Mouse (Mus musculus) kidney, postnatal 25 days (tissue): ENCODE measurements around the gene 1700014D04Rik.
"Not testable (repeated sequence)": the region's sequence is repeated elsewhere in the genome, so short reads cannot be mapped to it uniquely, and the experiment has no call there.

ENCODE experiments used
- DNase-seq, 2 experiments: peaks; one replicate each; pipeline ENCODE4 v3.0.0; 2021; ENCODE audit warnings: mixed read lengths in 2 of 2

Gene 1700014D04Rik

GRCm38 (mm10) chr13:59746711-59747110, at the start of gene 1700014D04Rik:
Gene 1700014D04Rik (minus strand): TSS chr13:59746752.
- DNase-seq, result peak; percentile 41 to 62

- DNase-seq, result no peak
Observed at GRCm38 (mm10) chr13:59795807-59796465, 49.4 kb upstream of the 1700014D04Rik start.

GRCm38 (mm10) chr13:59794786-59795185, 48.2 kb upstream of the 1700014D04Rik start:
- DNase-seq, result no peak

GRCm38 (mm10) chr13:59782145-59782544, 35.6 kb upstream of the 1700014D04Rik start, which contains the start of gene Gm49354:
Gene Gm49354 (minus strand): TSS chr13:59782245.
- no peak for DNase-seq

GRCm38 (mm10) chr13:59779744-59780264, 33.3 kb upstream of the 1700014D04Rik start:
- DNase-seq, result not testable (repeated sequence)

- peak in 1 of 2 experiments; percentile 25 for DNase-seq
Observed at GRCm38 (mm10) chr13:59779213-59779612, 32.7 kb upstream of the 1700014D04Rik start.

- no peak for DNase-seq
Observed at GRCm38 (mm10) chr13:59775168-59775567, 28.6 kb upstream of the 1700014D04Rik start.

- DNase-seq, result peak; percentile 85 to 88
Observed at GRCm38 (mm10) chr13:59771257-59771656, 24.7 kb upstream of the 1700014D04Rik start.

GRCm38 (mm10) chr13:59770847-59771246, 24.3 kb upstream of the 1700014D04Rik start:
- DNase-seq, result peak in 1 of 2 experiments; percentile 43

GRCm38 (mm10) chr13:59770164-59770562, 23.6 kb upstream of the 1700014D04Rik start:
- DNase-seq, result peak; percentile 81 to 92

- peak; percentile 98 to 99 for DNase-seq
Observed at GRCm38 (mm10) chr13:59769296-59770163, 23.0 kb upstream of the 1700014D04Rik start, which contains the start of gene Isca1. Gene Isca1 (minus strand): TSS chr13:59769810.

GRCm38 (mm10) chr13:59768531-59768930, 22.0 kb upstream of the 1700014D04Rik start:
- DNase-seq, result no peak

- peak; percentile 71 to 76 for DNase-seq
Observed at GRCm38 (mm10) chr13:59766786-59767515, 20.4 kb upstream of the 1700014D04Rik start.

GRCm38 (mm10) chr13:59762791-59763190, 16.2 kb upstream of the 1700014D04Rik start:
- no peak for DNase-seq

- no peak for DNase-seq
Observed at GRCm38 (mm10) chr13:59756906-59757305, 10.4 kb upstream of the 1700014D04Rik start.

- DNase-seq, result no peak
Observed at GRCm38 (mm10) chr13:59750310-59750709, 3.8 kb upstream of the 1700014D04Rik start.

- no peak for DNase-seq
Observed at GRCm38 (mm10) chr13:59746164-59746563, 388 bp downstream of the 1700014D04Rik start.

GRCm38 (mm10) chr13:59745462-59745861, 1.1 kb downstream of the 1700014D04Rik start:
- no peak for DNase-seq

GRCm38 (mm10) chr13:59741697-59742096, 4.9 kb downstream of the 1700014D04Rik start:
- DNase-seq, result peak in 1 of 2 experiments; percentile 36

- peak; percentile 25 to 54 for DNase-seq
Observed at GRCm38 (mm10) chr13:59741096-59741495, 5.5 kb downstream of the 1700014D04Rik start.

GRCm38 (mm10) chr13:59739397-59739796, 7.2 kb downstream of the 1700014D04Rik start:
- DNase-seq, result no peak

- DNase-seq, result no peak
Observed at GRCm38 (mm10) chr13:59738455-59738854, 8.1 kb downstream of the 1700014D04Rik start.

GRCm38 (mm10) chr13:59735190-59735589, 11.4 kb downstream of the 1700014D04Rik start:
- DNase-seq, result no peak
